Mouse (Mus musculus): ENCODE results near the gene Ncoa4. TPM values are rescaled to one million over a fixed set of nuclear protein-coding genes. Genes with fewer than 3 reads are reported as not detected.

Ncoa4 gene
- polyA plus RNA-seq, 1 experiment from 2014 or later: 74.3 TPM

- no peaks in the 10 kb centered on the region for H3K9me3 ChIP-seq
- H3K27me3 ChIP-seq: no peaks in the 10 kb centered on the region
- ATAC-seq (ENCODE audit: insufficient number of reproducible peaks, insufficient read depth, low FRiP score, low TSS enrichment, low read depth): no peak
Observed at GRCm38 (mm10) chr14:32226601-32227000, 66.9 kb downstream of the Ncoa4 start.

GRCm38 (mm10) chr14:32228996-32229395 is 69.3 kb downstream of the Ncoa4 start:
- WGBS: 3% methylated on average over 2 of the region's 2 CpGs
- no peaks in the 10 kb centered on the region for H3K4me1 ChIP-seq
- no peak overlapping the region for H3K4me2 ChIP-seq
- no peak for ATAC-seq (ENCODE audit: insufficient number of reproducible peaks, insufficient read depth, low FRiP score, low TSS enrichment, low read depth)
- no peak overlapping the region for H3K4me3 ChIP-seq
- peaks cover 9% of the 10 kb centered on the region for H3K36me3 ChIP-seq
- no peak overlapping the region for H3K27ac ChIP-seq
- H3K9ac ChIP-seq: no peak overlapping the region
- no peaks in the 10 kb centered on the region for H3K27me3 ChIP-seq
- no peaks in the 10 kb centered on the region for H3K9me3 ChIP-seq

More at GRCm38 (mm10) chr14:32226601-32227000, 66.9 kb downstream of the Ncoa4 start:
- Histone ChIP-seq H3K36me3 (peaks cover 9% of the 10 kb centered on the region), H3K4me3 (no peak overlapping the region), H3K4me2 (no peak overlapping the region), H3K27ac (no peak overlapping the region), H3K9ac (no peak overlapping the region), H3K4me1 (no peaks in the 10 kb centered on the region)

Other genes starting within 250 kb of the Ncoa4 start
- gene Galnt15, start 130.9 kb upstream of the Ncoa4 start, polyA plus RNA-seq (2015; fragmentation: Nextera tagmentation; extraction: Ambion mirVana): 0.13 and 0.25 TPM in 2 replicates
- 20.4 and 23.0 TPM in 2 replicates for gene Oxnad1, start 74.5 kb upstream of the Ncoa4 start, polyA plus RNA-seq (2015; fragmentation: Nextera tagmentation; extraction: Ambion mirVana)
- gene Dph3, start 74.1 kb upstream of the Ncoa4 start, polyA plus RNA-seq (2015; fragmentation: Nextera tagmentation; extraction: Ambion mirVana): 77.9 and 80.1 TPM in 2 replicates
- gene Msmb, start 17.8 kb upstream of the Ncoa4 start, polyA plus RNA-seq (2015; fragmentation: Nextera tagmentation; extraction: Ambion mirVana): not detected in 2 replicates
- gene Timm23, start 42.0 kb downstream of the Ncoa4 start, polyA plus RNA-seq (2015; fragmentation: Nextera tagmentation; extraction: Ambion mirVana): 226 and 279 TPM in 2 replicates
- gene Parg, start 42.1 kb downstream of the Ncoa4 start, polyA plus RNA-seq (2015; fragmentation: Nextera tagmentation; extraction: Ambion mirVana): 46.4 and 48.3 TPM in 2 replicates
- gene Ogdhl, start 162.2 kb downstream of the Ncoa4 start, polyA plus RNA-seq (2015; fragmentation: Nextera tagmentation; extraction: Ambion mirVana): 20.9 and 22.4 TPM in 2 replicates
- not detected in 2 replicates for gene 1700024G13Rik, start 228.5 kb downstream of the Ncoa4 start, polyA plus RNA-seq (2015; fragmentation: Nextera tagmentation; extraction: Ambion mirVana)